Mouse (Mus musculus): ENCODE measurements around the gene Hsph1. TPM values are rescaled to one million over a fixed set of nuclear protein-coding genes. Genes with fewer than 3 reads are reported as not detected.

Hsph1 gene
- polyA plus RNA-seq, 1 experiment from 2014 or later = 54.1 TPM

DNA sequence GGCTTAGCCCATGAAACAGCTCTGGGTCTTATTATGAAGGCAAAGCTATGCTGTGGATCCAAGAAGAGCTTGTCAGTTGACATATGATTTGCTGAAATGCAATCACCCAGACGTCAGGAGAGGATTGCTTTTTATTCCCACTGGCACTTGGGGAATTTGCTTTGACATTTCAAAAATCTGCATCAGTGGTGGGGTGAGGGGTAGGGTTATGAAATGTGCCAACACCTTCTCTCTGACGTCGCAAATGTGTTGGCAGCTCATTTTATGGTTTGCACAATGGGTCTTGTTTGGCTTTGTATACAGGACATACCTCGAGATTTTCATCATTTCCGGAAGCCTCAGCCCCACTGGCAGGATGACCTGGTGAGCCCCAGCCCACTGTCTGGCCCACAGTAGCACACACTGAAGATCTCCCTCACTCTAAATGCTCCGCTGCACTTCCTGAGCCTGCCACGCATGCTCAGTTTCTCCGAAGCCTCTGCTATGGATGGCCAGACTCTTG lies 52.0 kb downstream of the Hsph1 start:
- ATAC-seq (ENCODE audit: insufficient read depth, low FRiP score, low read depth) = no peak; the same call in 1 of the 2 replicates
- Histone ChIP-seq H3K4me3 (replicated peaks) (no peak overlapping the region), H3K27me3 (replicated peaks) (no peaks in the 10 kb centered on the region), H3K27ac (no peak overlapping the region), H3K4me2 (no peak overlapping the region), H3K36me3 (no peaks in the 10 kb centered on the region), H3K9ac (no peak overlapping the region), H3K9me3 (no peaks in the 10 kb centered on the region), H3K4me1 (no peaks in the 10 kb centered on the region; the same call in 1 of the 2 replicates)
- WGBS = 64% methylated on average over 8 of the region's 8 CpGs

DNA sequence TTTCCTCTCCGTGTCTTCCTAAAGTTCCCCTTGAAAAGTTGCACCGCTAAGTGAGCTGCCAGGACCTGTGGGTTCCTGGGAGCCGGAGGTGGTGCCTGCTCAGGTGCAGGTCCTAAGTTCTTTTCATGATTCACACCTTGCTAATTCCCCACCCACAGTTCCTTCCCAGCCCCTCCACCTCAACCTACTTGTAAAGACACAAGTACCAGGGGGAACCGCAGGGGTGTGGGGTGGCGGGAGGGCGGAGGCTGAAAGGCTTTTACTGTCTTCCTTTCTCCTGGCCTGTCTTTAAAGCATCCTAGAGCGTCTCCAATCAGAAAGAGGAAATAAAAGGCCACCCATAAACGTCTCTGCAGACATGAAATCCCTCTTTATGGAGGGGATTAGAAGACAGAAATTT lies 52.7 kb downstream of the Hsph1 start:
- Histone ChIP-seq H3K4me2 (no peak overlapping the region), H3K27ac (no peak overlapping the region), H3K9ac (no peak overlapping the region), H3K4me3 (replicated peaks) (no peak overlapping the region), H3K27me3 (replicated peaks) (no peaks in the 10 kb centered on the region), H3K36me3 (no peaks in the 10 kb centered on the region), H3K9me3 (no peaks in the 10 kb centered on the region), H3K4me1 (no peaks in the 10 kb centered on the region)
- 38% methylated on average over 8 of the region's 8 CpGs for WGBS
- no peak for ATAC-seq (ENCODE audit: insufficient read depth, low FRiP score, low read depth)

DNA sequence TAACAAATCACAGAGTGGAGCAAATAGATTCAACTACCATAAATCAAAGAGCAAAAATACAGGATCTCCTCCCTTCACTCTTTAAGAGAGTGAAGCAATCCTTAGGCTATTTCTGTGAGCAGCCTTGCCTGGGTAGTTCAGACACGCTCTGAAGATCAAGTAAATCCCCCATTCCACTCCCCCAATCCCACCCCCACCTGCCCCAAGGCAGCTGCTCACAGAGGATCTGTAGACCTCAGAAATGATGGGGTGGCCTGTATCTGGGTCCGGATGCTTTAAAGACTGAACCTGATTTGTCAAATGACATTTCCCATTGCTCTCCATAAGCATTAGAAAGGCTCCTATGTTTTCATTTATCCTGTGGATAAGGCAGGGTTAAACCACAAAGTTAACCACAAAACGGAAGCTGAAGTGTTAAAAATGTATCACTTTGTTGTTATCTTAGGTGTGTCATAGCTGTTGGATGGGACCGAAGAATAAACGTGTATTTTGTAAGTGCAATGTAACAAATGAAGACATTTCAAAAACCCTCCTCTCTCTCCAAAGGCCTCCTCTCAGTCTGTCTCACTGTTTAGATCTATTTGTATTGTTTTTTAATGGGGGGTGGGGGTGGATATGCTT lies 53.4 kb downstream of the Hsph1 start:
- H3K4me3 ChIP-seq (replicated peaks) = no peak overlapping the region
- H3K4me2 ChIP-seq = no peak overlapping the region
- no peaks in the 10 kb centered on the region for H3K36me3 ChIP-seq
- H3K27ac ChIP-seq = no peak overlapping the region
- no peaks in the 10 kb centered on the region for H3K27me3 ChIP-seq (replicated peaks)
- WGBS = 51% methylated on average over 5 of the region's 5 CpGs
- H3K9me3 ChIP-seq = no peaks in the 10 kb centered on the region
- H3K4me1 ChIP-seq = no peaks in the 10 kb centered on the region
- ATAC-seq (ENCODE audit: insufficient read depth, low FRiP score, low read depth) = no peak
- no peak overlapping the region for H3K9ac ChIP-seq

DNA sequence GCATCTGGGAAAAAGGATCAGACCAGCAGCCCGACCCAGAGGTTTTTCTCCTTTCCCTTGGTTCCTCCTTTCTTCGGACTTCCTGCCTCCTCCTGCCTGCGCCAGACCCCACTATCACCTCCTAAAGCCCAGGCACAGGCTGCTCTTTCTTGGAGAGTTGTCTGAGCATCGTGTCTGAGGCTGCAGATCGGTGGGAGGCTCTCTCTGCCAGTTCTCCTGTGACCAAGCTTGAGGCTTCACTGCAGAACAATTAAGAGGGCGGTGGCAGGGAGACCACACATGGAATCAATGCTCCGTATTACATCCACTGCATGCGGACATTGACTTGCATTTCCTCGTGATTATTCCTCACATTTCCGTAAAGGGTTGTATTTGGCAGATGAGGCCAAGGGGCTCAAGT lies 58.7 kb downstream of the Hsph1 start:
- WGBS = 37% methylated on average over 10 of the region's 10 CpGs
- no peak overlapping the region for H3K4me2 ChIP-seq
- no peaks in the 10 kb centered on the region for H3K9me3 ChIP-seq
- H3K27ac ChIP-seq = no peak overlapping the region
- H3K36me3 ChIP-seq = no peaks in the 10 kb centered on the region
- ATAC-seq (ENCODE audit: insufficient read depth, low FRiP score, low read depth) = no peak
- H3K27me3 ChIP-seq (replicated peaks) = no peaks in the 10 kb centered on the region
- no peak overlapping the region for H3K9ac ChIP-seq
- no peaks in the 10 kb centered on the region for H3K4me1 ChIP-seq
- H3K4me3 ChIP-seq (replicated peaks) = no peak overlapping the region

DNA sequence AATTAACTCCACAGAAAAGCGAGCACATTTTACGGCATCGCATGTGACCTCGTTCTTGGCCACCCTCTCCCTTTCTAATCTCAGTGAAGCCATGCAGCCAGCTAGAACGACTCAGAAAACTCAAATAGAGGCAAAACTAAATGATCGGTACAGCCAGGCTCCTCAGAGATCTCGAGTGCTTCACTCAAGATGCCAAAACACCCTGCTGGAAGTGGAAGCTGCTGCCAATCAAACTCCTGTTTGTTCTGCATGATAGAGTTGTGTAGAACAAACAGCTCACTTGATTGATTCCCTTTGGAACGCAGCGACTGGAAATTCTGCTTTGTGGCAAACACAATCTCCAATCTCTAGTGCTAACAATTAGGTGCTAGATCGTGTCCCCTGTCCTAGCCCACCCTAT lies 59.2 kb downstream of the Hsph1 start:
- Histone ChIP-seq H3K27me3 (replicated peaks) (no peaks in the 10 kb centered on the region), H3K4me3 (replicated peaks) (no peak overlapping the region), H3K9me3 (no peaks in the 10 kb centered on the region), H3K9ac (no peak overlapping the region), H3K4me2 (no peak overlapping the region), H3K4me1 (no peaks in the 10 kb centered on the region), H3K36me3 (no peaks in the 10 kb centered on the region), H3K27ac (no peak overlapping the region)
- no peak for ATAC-seq (ENCODE audit: insufficient read depth, low FRiP score, low read depth)
- WGBS = 42% methylated on average over 10 of the region's 10 CpGs

DNA sequence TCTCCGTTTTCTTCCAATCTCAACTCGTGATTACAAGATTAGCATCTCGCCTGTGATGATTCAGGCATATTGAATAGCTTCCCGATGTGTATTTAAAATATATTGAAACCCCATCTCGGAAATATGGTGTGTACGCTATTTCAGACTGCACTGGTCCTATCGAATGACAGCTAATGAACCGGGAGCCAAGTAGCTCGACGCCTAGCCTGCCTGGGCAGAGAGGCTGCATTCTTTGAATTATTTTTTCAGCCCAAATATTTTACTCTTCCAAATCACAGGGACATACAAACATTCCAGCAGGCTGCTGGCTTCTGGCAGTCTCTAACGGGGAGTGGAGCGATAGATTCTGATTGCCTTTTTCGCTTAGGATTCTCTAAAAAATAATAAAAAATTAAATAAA lies 67.2 kb downstream of the Hsph1 start:
- no peak overlapping the region for H3K4me3 ChIP-seq (replicated peaks)
- no peaks in the 10 kb centered on the region for H3K27me3 ChIP-seq (replicated peaks)
- WGBS = 56% methylated on average over 13 of the region's 13 CpGs
- no peak overlapping the region for H3K27ac ChIP-seq
- H3K4me2 ChIP-seq = no peak overlapping the region
- no peak for ATAC-seq (ENCODE audit: insufficient read depth, low FRiP score, low read depth)
- H3K9ac ChIP-seq = no peak overlapping the region
- no peaks in the 10 kb centered on the region for H3K4me1 ChIP-seq
- H3K36me3 ChIP-seq = no peaks in the 10 kb centered on the region
- no peaks in the 10 kb centered on the region for H3K9me3 ChIP-seq

DNA sequence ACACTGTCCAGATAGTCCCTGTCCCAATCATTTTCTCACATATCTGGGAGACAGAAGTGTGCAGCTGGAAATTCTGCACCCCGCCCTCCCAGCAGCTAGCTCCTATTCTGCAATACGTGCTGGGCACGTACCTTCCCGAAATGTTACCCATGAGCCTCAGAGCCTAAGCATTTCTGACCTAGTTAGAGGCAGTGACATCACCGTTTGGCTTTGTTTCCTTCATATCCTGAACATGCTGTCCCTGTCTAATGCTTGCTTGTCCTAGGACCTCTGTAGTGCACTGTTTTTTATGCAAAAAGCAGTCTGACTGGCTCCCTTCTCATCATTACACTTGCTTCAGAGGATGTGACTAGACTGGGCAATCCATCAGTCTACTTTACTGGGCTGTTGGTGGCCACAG lies 69.2 kb downstream of the Hsph1 start:
- no peak overlapping the region for H3K4me3 ChIP-seq (replicated peaks)
- WGBS = 72% methylated on average over 5 of the region's 5 CpGs
- no peak overlapping the region for H3K4me2 ChIP-seq

DNA sequence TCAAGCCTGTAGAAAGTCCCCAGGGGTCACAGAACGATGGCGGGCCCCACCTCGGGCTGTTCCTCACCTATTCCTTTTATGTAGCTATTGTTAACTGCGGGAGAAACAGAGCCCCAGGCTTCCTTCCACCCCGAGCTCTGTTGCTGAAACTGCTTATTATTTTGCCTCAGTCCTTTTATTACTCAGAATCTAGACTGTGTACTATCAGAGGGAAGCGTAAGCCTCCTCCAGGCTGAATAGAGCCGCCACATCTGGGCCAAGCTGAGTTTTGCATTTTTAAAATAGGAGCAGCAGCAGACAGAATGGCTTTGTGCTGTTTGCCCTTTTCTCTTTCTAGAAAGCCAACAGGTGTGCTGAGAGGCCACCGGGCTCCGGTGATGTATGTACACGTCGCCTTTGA lies 70.2 kb downstream of the Hsph1 start:
- no peaks in the 10 kb centered on the region for H3K36me3 ChIP-seq
- no peak overlapping the region for H3K4me3 ChIP-seq (replicated peaks)
- no peak overlapping the region for H3K27ac ChIP-seq
- H3K27me3 ChIP-seq (replicated peaks) = no peaks in the 10 kb centered on the region
- 47% methylated on average over 11 of the region's 11 CpGs for WGBS
- no peaks in the 10 kb centered on the region for H3K4me1 ChIP-seq
- ATAC-seq (ENCODE audit: insufficient read depth, low FRiP score, low read depth) = no peak
- H3K9ac ChIP-seq = no peak overlapping the region
- H3K4me2 ChIP-seq = no peak overlapping the region
- H3K9me3 ChIP-seq = no peaks in the 10 kb centered on the region

More for the DNA sequence above, 69.2 kb downstream of the Hsph1 start:
- ATAC-seq (ENCODE audit: insufficient read depth, low FRiP score, low read depth) = no peak; the same call in 1 of the 2 replicates
- no peaks in the 10 kb centered on the region for H3K4me1 ChIP-seq
- no peaks in the 10 kb centered on the region for H3K9me3 ChIP-seq
- no peaks in the 10 kb centered on the region for H3K27me3 ChIP-seq (replicated peaks)
- H3K9ac ChIP-seq = no peak overlapping the region
- H3K27ac ChIP-seq = no peak overlapping the region
- no peaks in the 10 kb centered on the region for H3K36me3 ChIP-seq

Other genes with a start within 250 kb of the Hsph1 start
- gene Medag, start 224.6 kb downstream of the Hsph1 start, polyA plus RNA-seq (2015; fragmentation: Nextera tagmentation; extraction: Ambion mirVana) = 2.8 TPM in 2 replicates
- 0.27 and 0.41 TPM in 2 replicates for gene Tex26, start 196.7 kb downstream of the Hsph1 start, polyA plus RNA-seq (2015; fragmentation: Nextera tagmentation; extraction: Ambion mirVana)
- 0.13 and 0.17 TPM in 2 replicates for gene Wdr95, start 107.7 kb downstream of the Hsph1 start, polyA plus RNA-seq (2015; fragmentation: Nextera tagmentation; extraction: Ambion mirVana)
- gene B3glct, start 41.9 kb upstream of the Hsph1 start, polyA plus RNA-seq (2015; fragmentation: Nextera tagmentation; extraction: Ambion mirVana) = 10.6 and 12.5 TPM in 2 replicates